Mouse (Mus musculus) neural tube, embryonic 13.5 days (tissue): ENCODE results near the gene Nxf3. TPM values are rescaled to one million over a fixed set of nuclear protein-coding genes. Genes with fewer than 3 reads are reported as not detected.
"Not testable (repeated sequence)": the region's sequence is repeated elsewhere in the genome, so short reads cannot be mapped to it uniquely, and the experiment has no call there.

Experiments used
- ATAC-seq: fragments of 200-750 bp; cut with Nextera tagmentation; 2 replicates; pipeline ENCODE4 v1.8.0; 2017; ENCODE audit warnings: low read depth, mild to moderate bottlenecking, moderate TSS enrichment, moderate library complexity
- H3K27ac ChIP-seq: fragments of 300-500 bp; sonication (generic); replicated peaks from 2 replicates; pipeline ENCODE4 v1.5.1; 2015; ENCODE audit warnings: moderate library complexity, mild to moderate bottlenecking, inconsistent platforms
- H3K27me3 ChIP-seq: fragments of 300-500 bp; sonication (generic); 2 replicates; pipeline ENCODE4 v1.6.1; 2015; ENCODE audit warnings: mild to moderate bottlenecking, inconsistent platforms
- H3K36me3 ChIP-seq: fragments of 300-500 bp; sonication (generic); 2 replicates; pipeline ENCODE4 v1.6.1; 2015; ENCODE audit warnings: mild to moderate bottlenecking, inconsistent platforms
- H3K4me1 ChIP-seq: fragments of 300-500 bp; sonication (generic); replicated peaks from 2 replicates; pipeline ENCODE4 v1.6.1; 2015; ENCODE audit warnings: inconsistent platforms
- H3K4me2 ChIP-seq: fragments of 300-500 bp; sonication (generic); 2 replicates; pipeline ENCODE4 v1.6.1; 2015; ENCODE audit warnings: inconsistent platforms, mild to moderate bottlenecking, moderate library complexity
- H3K4me3 ChIP-seq: fragments of 300-500 bp; sonication (generic); 2 replicates; pipeline ENCODE4 v1.5.1; 2015; ENCODE audit warnings: mild to moderate bottlenecking, inconsistent platforms
- H3K9ac ChIP-seq: fragments of 300-500 bp; sonication (generic); 2 replicates; pipeline ENCODE4 v1.6.1; 2015; ENCODE audit warnings: moderate library complexity, mild to moderate bottlenecking, inconsistent platforms
- H3K9me3 ChIP-seq: fragments of 300-500 bp; sonication (generic); 2 replicates; pipeline ENCODE4 v1.6.1; 2016; ENCODE audit warnings: inconsistent platforms
- WGBS: fragments of 180-500 bp; shearing (Covaris S2); methylation state at CpG from one replicate; pipeline ENCODE4 v1.1.7; 2015; 5-methylcytosine and 5-hydroxymethylcytosine counted together
- polyA plus RNA-seq: library from polyadenylated mRNA; unstranded; fragments of >200 nt; fragmentation: Nextera tagmentation; extraction: Ambion mirVana; gene quantifications from 2 replicates; pipeline ENCODE4 v1.2.1, GENCODE M21; 2015

Gene Nxf3
- polyA plus RNA-seq, 1 experiment from 2014 or later = not detected

DNA sequence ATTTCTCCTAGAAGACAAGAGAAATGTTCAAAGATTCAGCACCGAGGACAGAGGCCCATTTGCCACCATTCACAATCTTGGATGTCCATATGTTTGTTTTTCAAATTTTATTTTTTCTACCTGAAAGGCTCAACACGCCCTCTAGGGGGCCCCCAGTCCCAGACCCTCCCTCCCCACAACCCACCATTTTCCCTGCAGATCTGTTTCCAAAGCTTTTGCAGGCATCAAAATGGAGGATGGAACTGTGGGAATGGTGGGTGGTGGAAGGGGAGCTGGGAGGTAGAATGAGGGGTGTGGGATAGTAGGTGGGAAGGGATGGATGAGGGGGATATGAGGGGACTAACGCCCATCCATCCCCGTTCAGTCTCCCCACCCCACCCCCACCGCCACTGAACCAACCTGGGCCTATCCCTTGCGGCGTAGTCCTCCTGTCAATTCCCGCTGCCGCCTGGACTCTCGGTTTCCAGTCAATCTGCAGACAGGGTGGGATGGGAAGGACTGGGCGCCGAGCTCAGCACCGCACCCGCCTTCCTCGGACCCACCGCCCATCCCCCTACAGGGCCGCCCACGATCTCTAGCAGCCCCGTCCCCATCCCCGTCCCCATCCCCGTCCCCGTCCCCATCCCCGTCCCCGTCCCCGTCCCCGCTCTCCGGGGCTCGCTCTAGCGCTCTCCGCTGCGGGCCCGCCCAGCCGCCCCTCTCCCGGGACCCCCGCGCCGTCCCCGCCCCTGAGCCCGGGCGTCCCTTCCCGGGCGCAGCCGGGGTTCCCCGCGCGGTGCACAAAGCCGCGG, 17.7 kb downstream of the Nxf3 start:
- Histone ChIP-seq H3K27ac (peak overlapping the region; percentile 83), H3K9ac (peak overlapping the region; percentile 73), H3K4me3 (peak overlapping the region; percentile 45), H3K4me2 (peak overlapping the region; percentile 55)
- H3K4me1 ChIP-seq, H3K36me3 ChIP-seq, H3K9me3 ChIP-seq, H3K27me3 ChIP-seq: not testable (repeated sequence)
- 23% methylated on average over 9 of the region's 48 CpGs for WGBS
- ATAC-seq = peak; percentile 82

DNA sequence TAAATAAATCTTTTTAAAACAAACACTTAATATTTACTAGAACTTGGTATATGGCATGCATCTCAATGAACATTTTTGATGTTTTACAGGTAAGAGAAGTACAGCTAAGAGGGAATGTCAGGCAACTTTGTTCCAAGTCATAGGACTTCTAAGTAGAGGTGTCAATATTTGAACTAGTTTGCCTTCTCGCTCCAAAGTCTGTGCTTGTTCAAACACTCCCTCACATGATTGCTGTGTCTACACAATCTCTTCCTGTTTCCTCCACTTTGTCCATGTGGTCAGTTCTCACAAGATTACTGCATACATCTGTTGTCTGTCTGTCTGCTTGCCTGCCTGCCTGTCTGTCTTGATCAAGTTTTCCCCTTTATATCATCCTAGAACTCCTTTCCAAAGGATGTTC, 24.4 kb downstream of the Nxf3 start:
- no peak overlapping the region for H3K4me2 ChIP-seq
- no peak overlapping the region for H3K4me3 ChIP-seq
- no peak for ATAC-seq
- no peaks in the 10 kb centered on the region for H3K4me1 ChIP-seq
- H3K27ac ChIP-seq = no peak overlapping the region
- H3K9ac ChIP-seq = no peak overlapping the region
- H3K36me3 ChIP-seq = no peaks in the 10 kb centered on the region
- no peaks in the 10 kb centered on the region for H3K9me3 ChIP-seq
- WGBS = 84% methylated on average over 1 of the region's 1 CpGs
- peaks cover 7% of the 10 kb centered on the region; the same call in 1 of the 2 replicates for H3K27me3 ChIP-seq

DNA sequence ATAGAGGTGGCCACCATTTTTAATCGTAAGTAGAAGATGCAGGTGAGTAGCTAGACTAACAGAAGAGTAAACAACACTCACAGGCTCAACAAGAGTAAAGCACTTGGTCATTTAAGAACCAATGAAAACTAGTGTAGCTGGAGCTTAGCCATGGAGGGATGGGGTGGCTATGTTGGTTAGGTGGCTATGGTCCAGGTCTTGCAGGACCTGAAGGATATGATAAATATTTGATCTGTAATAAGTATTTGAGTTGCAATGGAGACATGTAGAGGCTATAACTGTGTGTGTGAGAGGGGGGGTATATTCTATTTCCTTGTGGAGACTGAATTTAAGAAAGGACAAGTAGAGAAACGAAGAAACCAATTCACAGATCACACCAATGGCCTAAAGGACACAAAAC, 33.8 kb downstream of the Nxf3 start:
- Histone ChIP-seq H3K9me3 (no peaks in the 10 kb centered on the region), H3K36me3 (no peaks in the 10 kb centered on the region), H3K4me3 (no peak overlapping the region), H3K27me3 (no peaks in the 10 kb centered on the region; the same call in 1 of the 2 replicates), H3K9ac (no peak overlapping the region), H3K27ac (no peak overlapping the region), H3K4me2 (no peak overlapping the region), H3K4me1 (no peaks in the 10 kb centered on the region)
- no peak for ATAC-seq
- WGBS = 80% methylated on average over 2 of the region's 2 CpGs

DNA sequence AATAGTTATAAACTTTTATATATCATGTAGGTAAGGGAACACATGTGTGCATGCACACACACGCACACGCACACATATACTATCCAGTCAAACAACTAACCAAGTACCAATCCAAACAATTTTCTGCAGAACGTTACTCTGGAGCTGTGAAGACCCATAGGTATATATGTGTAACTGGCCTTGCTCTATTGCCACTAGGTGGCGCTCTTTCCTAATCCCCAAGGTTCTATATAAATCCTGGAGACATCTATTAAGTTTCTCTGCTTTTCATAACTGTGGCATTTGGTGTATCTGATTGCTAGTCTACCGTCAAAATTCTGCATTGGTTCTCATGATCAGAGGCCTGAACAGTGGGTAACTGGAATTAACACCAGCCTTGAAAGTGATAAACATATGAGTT, 37.5 kb downstream of the Nxf3 start:
- H3K4me2 ChIP-seq = no peak overlapping the region

DNA sequence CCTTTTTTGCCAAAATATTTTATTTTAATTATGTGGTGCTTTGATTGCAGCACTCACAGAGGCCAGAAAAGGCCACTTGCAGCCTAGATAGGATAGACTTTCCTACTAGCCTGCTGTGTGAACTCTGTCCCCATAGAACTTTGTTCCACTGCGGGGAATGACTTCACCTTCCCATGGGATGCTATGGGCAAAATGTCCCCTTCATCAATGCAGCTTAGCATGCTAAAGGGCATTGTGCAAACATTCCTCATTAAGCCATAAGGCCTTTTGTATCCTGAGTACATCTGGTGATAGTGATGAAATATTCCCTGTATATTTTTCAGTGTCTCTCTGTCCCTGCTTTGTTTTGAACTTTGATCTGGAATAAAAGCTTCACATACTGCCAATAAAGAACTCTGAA, 41.3 kb downstream of the Nxf3 start:
- no peak overlapping the region for H3K9ac ChIP-seq
- H3K27ac ChIP-seq = no peak overlapping the region
- H3K4me2 ChIP-seq = no peak overlapping the region
- 95% methylated on average over 1 of the region's 1 CpGs for WGBS
- H3K9me3 ChIP-seq = no peaks in the 10 kb centered on the region
- no peaks in the 10 kb centered on the region for H3K36me3 ChIP-seq
- no peak for ATAC-seq
- no peak overlapping the region for H3K4me3 ChIP-seq
- peaks cover 9% of the 10 kb centered on the region for H3K27me3 ChIP-seq
- H3K4me1 ChIP-seq = no peaks in the 10 kb centered on the region

More for the DNA sequence above, 37.5 kb downstream of the Nxf3 start:
- no peak overlapping the region for H3K9ac ChIP-seq
- no peak overlapping the region for H3K4me3 ChIP-seq
- no peaks in the 10 kb centered on the region for H3K36me3 ChIP-seq
- H3K27ac ChIP-seq = no peak overlapping the region
- no peaks in the 10 kb centered on the region for H3K9me3 ChIP-seq
- 18% methylated on average over 5 of the region's 5 CpGs for WGBS
- no peaks in the 10 kb centered on the region for H3K4me1 ChIP-seq
- ATAC-seq = no peak
- H3K27me3 ChIP-seq = peaks cover 4% of the 10 kb centered on the region

DNA sequence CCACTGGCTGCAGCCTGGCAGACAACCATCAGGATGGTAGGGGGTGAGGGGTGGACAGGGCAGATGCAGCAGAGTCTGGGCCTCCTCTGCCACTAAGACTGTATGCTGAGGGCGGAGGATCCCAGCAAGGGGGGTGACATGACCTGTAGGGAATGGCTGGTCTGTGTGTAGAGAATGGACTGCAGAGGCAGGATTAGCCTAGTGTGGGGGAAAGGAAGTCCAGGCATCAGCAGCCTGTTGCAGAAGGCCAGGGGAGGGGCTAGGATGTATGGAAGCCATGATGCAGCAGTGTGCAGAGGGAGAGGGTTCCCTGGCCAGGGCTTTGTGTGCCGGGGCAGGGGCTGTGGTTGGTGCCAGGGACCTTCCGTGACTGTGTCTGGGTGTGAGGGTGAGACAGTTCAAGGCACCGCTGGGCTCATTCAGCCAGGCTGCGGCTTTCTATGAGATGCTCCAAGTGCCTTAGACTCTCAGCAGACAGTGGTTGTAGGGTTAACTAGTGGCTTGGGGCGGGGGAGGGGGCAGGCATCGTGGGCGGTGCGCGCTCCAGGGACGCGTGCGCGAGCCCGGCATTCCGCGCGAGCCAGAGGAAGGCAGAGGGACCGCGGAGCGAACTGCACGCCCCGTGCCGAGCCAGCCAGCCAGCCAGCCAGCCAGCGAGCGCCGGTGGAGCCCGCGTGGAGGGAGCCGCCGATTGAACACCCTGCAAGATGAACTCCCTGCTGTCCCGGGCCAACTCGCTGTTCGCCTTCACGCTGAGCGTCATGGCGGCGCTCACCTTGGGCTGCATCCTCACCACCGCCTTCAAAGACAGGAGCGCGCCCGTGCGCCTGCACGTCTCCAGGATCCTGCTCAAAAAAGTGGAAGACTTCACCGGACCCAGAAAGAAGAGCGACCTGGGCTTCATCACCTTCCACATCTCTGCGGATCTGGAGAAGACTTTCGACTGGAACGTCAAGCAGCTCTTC, 52.0 kb downstream of the Nxf3 start, which contains the start of gene Arxes1:
TSS of gene Arxes1 (plus strand) at position 569 of the 965 bp plus-strand sequence.
- not testable (repeated sequence) for H3K9me3 ChIP-seq, H3K4me1 ChIP-seq, H3K27me3 ChIP-seq, H3K27ac ChIP-seq, H3K36me3 ChIP-seq
- Histone ChIP-seq H3K9ac (0 out of 2 replicates have a peak within 1 kb of the TSS, but pooled peaks have one; percentile 31), H3K4me2 (peak within 1 kb of the TSS; percentile 53), H3K4me3 (peak within 1 kb of the TSS; percentile 34)
- 38% methylated on average over 1 of the region's 49 CpGs for WGBS
- peak; percentile 94 for ATAC-seq

DNA sequence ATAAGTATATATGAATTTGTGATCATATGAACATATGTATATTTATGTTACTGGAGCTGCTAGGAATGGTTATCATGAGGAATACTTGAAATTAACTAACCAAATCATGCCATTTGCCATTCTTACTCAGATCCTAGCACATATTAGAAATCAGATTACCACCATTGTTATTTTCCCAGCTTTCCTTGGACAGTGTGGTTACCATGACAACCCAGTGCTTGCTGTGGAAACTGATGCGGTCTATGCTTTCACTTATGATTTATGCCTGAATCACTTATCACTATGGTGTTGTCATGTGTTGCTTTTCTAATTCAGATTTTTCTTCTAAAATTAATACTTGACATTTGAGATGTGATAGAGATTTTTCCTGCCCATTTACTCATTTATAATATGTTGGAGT, 54.7 kb downstream of the Nxf3 start:
- no peaks in the 10 kb centered on the region for H3K9me3 ChIP-seq
- no peak overlapping the region for H3K9ac ChIP-seq
- H3K4me1 ChIP-seq = no peaks in the 10 kb centered on the region
- no peak overlapping the region for H3K27ac ChIP-seq
- peaks cover 10% of the 10 kb centered on the region for H3K27me3 ChIP-seq
- H3K4me3 ChIP-seq = no peak overlapping the region
- ATAC-seq = no peak
- no peaks in the 10 kb centered on the region for H3K36me3 ChIP-seq
- no peak overlapping the region for H3K4me2 ChIP-seq
- WGBS = 40% methylated on average over 1 of the region's 1 CpGs

Other genes with a start within 250 kb of the Nxf3 start
- 113 and 127 TPM in 2 replicates for gene Gprasp2, start 246.2 kb downstream of the Nxf3 start, polyA plus RNA-seq
- 222 and 228 TPM in 2 replicates for gene Arxes2, start 91.4 kb downstream of the Nxf3 start, polyA plus RNA-seq
- gene Arxes1, start 51.9 kb downstream of the Nxf3 start, polyA plus RNA-seq = 96.5 and 98.0 TPM in 2 replicates
- 590 and 592 TPM in 2 replicates for gene Bex2, start 17.0 kb downstream of the Nxf3 start, polyA plus RNA-seq
- 97.9 and 101 TPM in 2 replicates for gene Bex4, start 53.7 kb upstream of the Nxf3 start, polyA plus RNA-seq
- 152 and 172 TPM in 2 replicates for gene Tceal8, start 87.1 kb upstream of the Nxf3 start, polyA plus RNA-seq
- 20.8 and 22.7 TPM in 2 replicates for gene Tceal5, start 118.6 kb upstream of the Nxf3 start, polyA plus RNA-seq
- 5.5 and 9.5 TPM in 2 replicates for gene Tceal7, start 129.5 kb upstream of the Nxf3 start, polyA plus RNA-seq
- 191 and 193 TPM in 2 replicates for gene Bex1, start 130.3 kb upstream of the Nxf3 start, polyA plus RNA-seq
- 303 and 387 TPM in 2 replicates for gene Tceal9, start 159.8 kb upstream of the Nxf3 start, polyA plus RNA-seq
- 703 and 734 TPM in 2 replicates for gene Bex3, start 185.0 kb upstream of the Nxf3 start, polyA plus RNA-seq